Mouse (Mus musculus): ENCODE measurements around the gene Sowahd. TPM values are rescaled to one million over a fixed set of nuclear protein-coding genes. Genes with fewer than 3 reads are reported as not detected.
"Not testable (repeated sequence)": the region's sequence is repeated elsewhere in the genome, so short reads cannot be mapped to it uniquely, and the experiment has no call there.

Sowahd gene
- not detected for total RNA-seq (2021)
- long read RNA-seq, experiment 1 = 0 reads
- long read RNA-seq, experiment 2 = 0 reads

- no peak for DNase-seq
- intact Hi-C loops (cut with DNase I) = no loop called here
These were observed at the start of gene Sowahd for GRCm38 (mm10) chrX:37048066-37048889. Gene Sowahd, plus strand, starts transcription at chrX:37048845.

- intact Hi-C loops (cut with DNase I) = no loop called here
- DNase-seq = no peak
These were observed 34.8 kb upstream of the Sowahd start for GRCm38 (mm10) chrX:37013870-37014269.

- intact Hi-C loops (cut with DNase I) = no loop called here
These were observed 30.4 kb upstream of the Sowahd start for GRCm38 (mm10) chrX:37018150-37018654.

GRCm38 (mm10) chrX:37019045-37019444 lies 29.6 kb upstream of the Sowahd start:
- DNase-seq = no peak
- intact Hi-C loops (cut with DNase I) = no loop called here

More at GRCm38 (mm10) chrX:37018150-37018654, 30.4 kb upstream of the Sowahd start:
- no peak for DNase-seq

- intact Hi-C loops (cut with DNase I) = loop anchor here (10.0 kb wide), 1 partner anchor 188 kb away; no protein-coding TSS in a partner anchor
- DNase-seq = peak; percentile 18 to 34
These were observed 26.0 kb upstream of the Sowahd start for GRCm38 (mm10) chrX:37022690-37023089.

GRCm38 (mm10) chrX:37023652-37024309 lies 24.9 kb upstream of the Sowahd start:
- intact Hi-C loops (cut with DNase I) = loop anchor here (10.0 kb wide), 1 partner anchor 189 kb away; no protein-coding TSS in a partner anchor
- DNase-seq = no peak

- DNase-seq = peak in 1 of 2 experiments; percentile 9
These were observed 20.3 kb upstream of the Sowahd start for GRCm38 (mm10) chrX:37028378-37028777.

GRCm38 (mm10) chrX:37042726-37043125 lies 5.9 kb upstream of the Sowahd start:
- DNase-seq = peak in 1 of 2 experiments; percentile 20
- intact Hi-C loops (cut with DNase I) = no loop called here

More at GRCm38 (mm10) chrX:37028378-37028777, 20.3 kb upstream of the Sowahd start:
- intact Hi-C loops (cut with DNase I) = loop anchor here (10.0 kb wide), 1 partner anchor 194 kb away; no protein-coding TSS in a partner anchor

GRCm38 (mm10) chrX:37048890-37049823 lies 512 bp downstream of the Sowahd start:
- intact Hi-C loops (cut with DNase I) = no loop called here
- DNase-seq = peak in 1 of 2 experiments; percentile 12

- intact Hi-C loops (cut with DNase I) = no loop called here
- DNase-seq = no peak
These were observed 15.3 kb downstream of the Sowahd start for GRCm38 (mm10) chrX:37063902-37064301.

- intact Hi-C loops (cut with DNase I) = no loop called here
- DNase-seq = no peak
These were observed 18.7 kb downstream of the Sowahd start for GRCm38 (mm10) chrX:37067299-37067698.

- DNase-seq = no peak
- intact Hi-C loops (cut with DNase I) = no loop called here
These were observed 20.1 kb downstream of the Sowahd start for GRCm38 (mm10) chrX:37068766-37069165.

- intact Hi-C loops (cut with DNase I) = no loop called here
- DNase-seq = peak in 1 of 2 experiments; percentile 31
These were observed 25.7 kb downstream of the Sowahd start for GRCm38 (mm10) chrX:37074262-37074892.

GRCm38 (mm10) chrX:37076651-37077050 lies 28.0 kb downstream of the Sowahd start:
- intact Hi-C loops (cut with DNase I) = no loop called here
- DNase-seq = no peak

GRCm38 (mm10) chrX:37080345-37080744 lies 31.7 kb downstream of the Sowahd start:
- DNase-seq; intact Hi-C loops (cut with DNase I): not testable (repeated sequence)

GRCm38 (mm10) chrX:37081194-37081593 lies 32.5 kb downstream of the Sowahd start:
- intact Hi-C loops (cut with DNase I) = no loop called here
- no peak for DNase-seq

GRCm38 (mm10) chrX:37084318-37084926 lies 35.8 kb downstream of the Sowahd start:
- intact Hi-C loops (cut with DNase I) = no loop called here
- DNase-seq = no peak

- intact Hi-C loops (cut with DNase I) = no loop called here
- peak; percentile 80 to 85 for DNase-seq
These were observed 36.4 kb downstream of the Sowahd start, which contains the start of gene Rpl39 for GRCm38 (mm10) chrX:37084927-37085660. Gene Rpl39, minus strand, starts transcription at chrX:37085402.

Data from gastrocnemius, postnatal 36 days (tissue).